Mouse (Mus musculus): ENCODE measurements at regions not wholly inside any gene's neighbourhood (a gene's known extent, or its start where the extent isn't known, plus 50 kb on each side); places are given as distances from the start of the nearest gene placed in this dataset.

DNA sequence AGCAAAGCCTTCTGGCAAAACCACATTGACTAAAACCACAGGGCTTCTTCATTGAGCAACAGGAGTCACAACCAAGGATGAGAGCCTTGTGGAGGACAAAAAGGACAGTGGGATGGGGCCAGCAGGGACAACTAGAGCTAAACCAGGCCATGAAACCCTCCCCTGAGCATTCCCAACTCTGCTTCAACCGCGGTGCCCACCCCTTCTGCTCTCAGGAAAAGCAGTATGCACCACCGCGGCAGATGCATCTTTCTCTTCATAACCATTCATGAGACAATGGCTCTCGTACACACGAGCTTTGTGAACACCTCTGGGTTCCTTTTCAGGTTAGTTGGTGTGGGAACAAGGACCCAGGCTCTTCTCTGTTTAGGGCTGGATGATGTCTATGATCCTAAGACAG, 166.0 kb upstream of the Lef1 start:
- ATAC-seq (replicated peaks; ENCODE audit: insufficient number of reproducible peaks, low FRiP score, low TSS enrichment, low read depth) (no peak), DNase-seq (ENCODE audit: low spot score) (no peak)
- Histone ChIP-seq H3K9ac (replicated peaks; ENCODE audit: low read length) (no peak overlapping the region), H3K36me3 (replicated peaks; ENCODE audit: control insufficient read depth, insufficient read depth, low read depth, low read length) (no peaks in the 10 kb centered on the region), H3K4me2 (ENCODE audit: low read depth, low read length) (no peak overlapping the region), H3K27me3 (ENCODE audit: control insufficient read depth, insufficient read depth, low read length) (no peaks in the 10 kb centered on the region), H3K9me3 (replicated peaks; ENCODE audit: control insufficient read depth, low read length) (no peaks in the 10 kb centered on the region), H3K4me3 (ENCODE audit: low read depth, low read length) (no peak overlapping the region), H3K27ac (replicated peaks; ENCODE audit: low read depth, low read length) (no peak overlapping the region), H3K4me1 (ENCODE audit: control insufficient read depth, insufficient read depth, low read length) (no peaks in the 10 kb centered on the region)
- WGBS = 91% methylated on average over 6 of the region's 6 CpGs

DNA sequence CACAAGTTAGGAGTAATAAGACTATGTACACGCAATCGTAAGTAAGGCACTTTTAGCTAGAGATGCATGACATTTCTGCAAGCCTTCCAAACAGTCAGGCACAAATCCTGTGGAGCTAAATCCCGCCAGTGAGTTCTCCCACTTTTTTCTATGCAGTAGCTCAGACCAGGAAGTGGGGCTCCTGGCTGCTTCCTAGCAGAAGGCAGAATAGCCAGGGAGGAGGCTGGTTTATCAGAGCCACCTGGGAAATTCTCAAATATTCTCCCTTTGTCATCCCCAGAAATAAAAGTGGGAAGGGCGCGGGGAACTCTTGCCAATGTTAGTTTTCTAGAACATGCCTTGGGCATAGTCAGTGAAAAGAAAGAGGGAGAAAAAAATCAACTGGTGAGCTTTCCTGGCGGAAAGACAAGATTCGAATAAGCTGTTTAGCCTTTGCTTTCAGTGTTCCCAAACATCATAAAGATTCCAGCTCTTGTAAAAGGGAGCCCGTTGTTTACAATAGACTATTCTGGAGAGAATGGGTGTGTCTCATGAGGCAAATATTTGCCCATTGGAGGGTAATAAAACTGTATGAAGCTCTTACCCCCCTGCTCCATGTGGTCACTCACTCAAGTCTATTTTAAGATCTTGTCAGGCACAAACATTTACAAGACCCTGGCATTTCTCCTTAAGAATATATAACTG, 167.2 kb upstream of the Lef1 start:
- WGBS = 82% methylated on average over 8 of the region's 8 CpGs
- H3K9me3 ChIP-seq (replicated peaks; ENCODE audit: control insufficient read depth, low read length) = no peaks in the 10 kb centered on the region
- no peak overlapping the region for H3K9ac ChIP-seq (replicated peaks; ENCODE audit: low read length)
- ATAC-seq (replicated peaks; ENCODE audit: insufficient number of reproducible peaks, low FRiP score, low TSS enrichment, low read depth) (no peak), DNase-seq (ENCODE audit: low spot score) (no peak)
- no peaks in the 10 kb centered on the region for H3K36me3 ChIP-seq (replicated peaks; ENCODE audit: control insufficient read depth, insufficient read depth, low read depth, low read length)
- H3K4me1 ChIP-seq (ENCODE audit: control insufficient read depth, insufficient read depth, low read length) = no peaks in the 10 kb centered on the region
- H3K27me3 ChIP-seq (ENCODE audit: control insufficient read depth, insufficient read depth, low read length) = no peaks in the 10 kb centered on the region
- H3K27ac ChIP-seq (replicated peaks; ENCODE audit: low read depth, low read length) = no peak overlapping the region
- H3K4me3 ChIP-seq (ENCODE audit: low read depth, low read length) = no peak overlapping the region
- no peak overlapping the region for H3K4me2 ChIP-seq (ENCODE audit: low read depth, low read length)

DNA sequence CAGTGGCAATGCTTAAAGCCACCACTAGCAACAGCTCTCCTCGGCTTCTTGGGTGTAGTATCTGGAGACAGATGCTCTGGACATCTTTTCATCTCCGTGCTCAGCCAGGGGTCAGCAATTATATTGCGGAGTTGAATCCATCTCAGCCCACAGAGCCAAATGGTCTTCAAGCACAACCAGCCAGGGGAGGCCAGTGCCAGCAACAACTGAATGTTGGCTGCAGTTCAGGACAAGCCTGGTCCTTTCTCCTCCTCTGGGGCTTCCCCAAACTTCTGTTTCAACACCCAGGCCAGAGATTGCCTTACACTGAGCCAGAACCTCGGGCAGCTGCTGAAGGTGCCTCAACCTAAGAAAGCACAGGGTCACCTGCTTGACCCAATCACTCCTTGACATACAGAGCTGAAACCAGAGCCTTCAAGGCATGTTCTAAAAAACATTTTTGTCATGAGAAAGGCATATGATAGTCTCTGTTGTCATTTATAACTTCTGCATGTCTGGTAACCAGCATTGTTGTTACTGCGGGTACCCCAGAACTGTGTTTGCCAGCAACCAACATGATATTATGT, 169.9 kb upstream of the Lef1 start:
- Histone ChIP-seq H3K4me3 (ENCODE audit: low read depth, low read length) (no peak overlapping the region), H3K27ac (replicated peaks; ENCODE audit: low read depth, low read length) (no peak overlapping the region), H3K36me3 (replicated peaks; ENCODE audit: control insufficient read depth, insufficient read depth, low read depth, low read length) (no peaks in the 10 kb centered on the region), H3K9me3 (replicated peaks; ENCODE audit: control insufficient read depth, low read length) (no peaks in the 10 kb centered on the region), H3K27me3 (ENCODE audit: control insufficient read depth, insufficient read depth, low read length) (no peaks in the 10 kb centered on the region), H3K9ac (replicated peaks; ENCODE audit: low read length) (no peak overlapping the region), H3K4me1 (ENCODE audit: control insufficient read depth, insufficient read depth, low read length) (no peaks in the 10 kb centered on the region), H3K4me2 (ENCODE audit: low read depth, low read length) (no peak overlapping the region)
- ATAC-seq (replicated peaks; ENCODE audit: insufficient number of reproducible peaks, low FRiP score, low TSS enrichment, low read depth) (no peak), DNase-seq (ENCODE audit: low spot score) (no peak)
- 86% methylated on average over 5 of the region's 5 CpGs for WGBS

DNA sequence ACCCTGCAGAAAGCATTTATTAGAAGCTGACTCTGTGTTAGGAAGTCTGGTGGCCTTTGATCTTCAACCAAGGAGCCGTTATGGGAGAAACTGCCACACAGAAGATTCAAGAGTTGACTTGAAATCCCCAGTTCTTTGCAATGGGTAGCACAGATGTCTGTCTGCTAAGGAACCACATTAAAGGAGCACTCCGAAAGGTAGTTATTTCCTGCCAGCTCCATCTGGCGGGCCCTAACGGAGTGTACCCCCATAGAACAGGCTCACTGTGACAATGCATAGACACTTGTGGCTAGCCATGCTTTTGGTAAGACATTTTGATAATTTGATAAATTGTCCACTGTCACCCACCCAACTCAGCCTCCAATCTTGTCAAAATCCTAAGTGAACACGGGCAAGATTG, 173.3 kb upstream of the Lef1 start:
- no peaks in the 10 kb centered on the region for H3K27me3 ChIP-seq (ENCODE audit: control insufficient read depth, insufficient read depth, low read length)
- no peak overlapping the region for H3K4me3 ChIP-seq (ENCODE audit: low read depth, low read length)
- H3K27ac ChIP-seq (replicated peaks; ENCODE audit: low read depth, low read length) = no peak overlapping the region
- H3K9ac ChIP-seq (replicated peaks; ENCODE audit: low read length) = no peak overlapping the region
- H3K4me2 ChIP-seq (ENCODE audit: low read depth, low read length) = no peak overlapping the region
- ATAC-seq (replicated peaks; ENCODE audit: insufficient number of reproducible peaks, low FRiP score, low TSS enrichment, low read depth) (no peak), DNase-seq (ENCODE audit: low spot score) (no peak)
- no peaks in the 10 kb centered on the region for H3K9me3 ChIP-seq (replicated peaks; ENCODE audit: control insufficient read depth, low read length)
- 78% methylated on average over 5 of the region's 5 CpGs for WGBS
- no peaks in the 10 kb centered on the region for H3K36me3 ChIP-seq (replicated peaks; ENCODE audit: control insufficient read depth, insufficient read depth, low read depth, low read length)
- H3K4me1 ChIP-seq (ENCODE audit: control insufficient read depth, insufficient read depth, low read length) = no peaks in the 10 kb centered on the region

DNA sequence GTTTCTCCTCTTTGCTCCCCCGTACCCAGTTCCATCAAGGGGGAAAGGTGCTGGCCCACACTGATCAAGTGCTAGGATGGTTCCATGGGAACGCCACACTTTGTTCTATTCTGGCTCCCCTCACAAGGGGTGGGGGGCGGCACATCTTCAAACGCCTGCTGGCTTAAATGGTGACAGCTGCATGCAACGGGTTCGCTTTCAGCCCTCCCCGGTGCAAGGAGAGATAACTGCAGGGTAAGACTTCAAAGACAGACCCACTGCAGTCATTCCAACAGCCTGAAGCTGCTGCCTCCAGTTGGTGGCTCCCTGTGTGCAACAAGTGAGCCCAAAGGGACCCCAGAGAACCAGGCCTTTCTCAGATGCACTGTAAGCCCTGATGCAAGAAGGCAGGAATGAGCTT, 173.9 kb upstream of the Lef1 start:
- no peaks in the 10 kb centered on the region for H3K27me3 ChIP-seq (ENCODE audit: control insufficient read depth, insufficient read depth, low read length)
- no peak overlapping the region for H3K9ac ChIP-seq (replicated peaks; ENCODE audit: low read length)
- H3K9me3 ChIP-seq (replicated peaks; ENCODE audit: control insufficient read depth, low read length) = no peaks in the 10 kb centered on the region
- H3K36me3 ChIP-seq (replicated peaks; ENCODE audit: control insufficient read depth, insufficient read depth, low read depth, low read length) = no peaks in the 10 kb centered on the region
- no peak overlapping the region for H3K4me2 ChIP-seq (ENCODE audit: low read depth, low read length)
- no peak overlapping the region for H3K27ac ChIP-seq (replicated peaks; ENCODE audit: low read depth, low read length)
- no peak for ATAC-seq (replicated peaks; ENCODE audit: insufficient number of reproducible peaks, low FRiP score, low TSS enrichment, low read depth)
- no peaks in the 10 kb centered on the region for H3K4me1 ChIP-seq (ENCODE audit: control insufficient read depth, insufficient read depth, low read length)
- H3K4me3 ChIP-seq (ENCODE audit: low read depth, low read length) = no peak overlapping the region
- WGBS = 30% methylated on average over 7 of the region's 7 CpGs
- DNase-seq (ENCODE audit: low spot score) = no peak

DNA sequence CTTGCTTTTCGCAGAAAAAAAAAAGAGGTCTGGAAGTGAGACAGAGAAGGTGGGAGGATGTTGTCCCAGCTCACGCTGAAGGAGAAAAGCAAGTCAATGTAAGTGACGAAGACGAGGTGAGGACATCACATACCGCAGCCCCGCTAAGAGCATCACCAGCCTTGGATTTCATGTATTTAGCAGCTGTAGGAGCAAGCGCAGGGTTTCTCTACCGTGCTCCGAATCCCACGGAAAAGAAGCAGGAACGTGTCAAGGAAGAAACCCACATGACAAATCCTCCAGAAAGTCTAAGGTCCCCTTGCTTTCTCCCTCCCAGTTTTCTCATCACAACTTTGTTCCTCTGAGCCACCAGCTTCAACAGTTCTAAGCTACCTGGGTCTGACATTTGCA, 174.3 kb upstream of the Lef1 start:
- H3K27ac ChIP-seq (replicated peaks; ENCODE audit: low read depth, low read length) = no peak overlapping the region
- 80% methylated on average over 11 of the region's 11 CpGs for WGBS
- H3K4me3 ChIP-seq (ENCODE audit: low read depth, low read length) = no peak overlapping the region
- H3K27me3 ChIP-seq (ENCODE audit: control insufficient read depth, insufficient read depth, low read length) = no peaks in the 10 kb centered on the region
- no peak overlapping the region for H3K9ac ChIP-seq (replicated peaks; ENCODE audit: low read length)
- H3K4me2 ChIP-seq (ENCODE audit: low read depth, low read length) = no peak overlapping the region
- no peaks in the 10 kb centered on the region for H3K4me1 ChIP-seq (ENCODE audit: control insufficient read depth, insufficient read depth, low read length)
- no peak for DNase-seq (ENCODE audit: low spot score)
- no peaks in the 10 kb centered on the region for H3K36me3 ChIP-seq (replicated peaks; ENCODE audit: control insufficient read depth, insufficient read depth, low read depth, low read length)
- ATAC-seq (replicated peaks; ENCODE audit: insufficient number of reproducible peaks, low FRiP score, low TSS enrichment, low read depth) = no peak
- H3K9me3 ChIP-seq (replicated peaks; ENCODE audit: control insufficient read depth, low read length) = no peaks in the 10 kb centered on the region

DNA sequence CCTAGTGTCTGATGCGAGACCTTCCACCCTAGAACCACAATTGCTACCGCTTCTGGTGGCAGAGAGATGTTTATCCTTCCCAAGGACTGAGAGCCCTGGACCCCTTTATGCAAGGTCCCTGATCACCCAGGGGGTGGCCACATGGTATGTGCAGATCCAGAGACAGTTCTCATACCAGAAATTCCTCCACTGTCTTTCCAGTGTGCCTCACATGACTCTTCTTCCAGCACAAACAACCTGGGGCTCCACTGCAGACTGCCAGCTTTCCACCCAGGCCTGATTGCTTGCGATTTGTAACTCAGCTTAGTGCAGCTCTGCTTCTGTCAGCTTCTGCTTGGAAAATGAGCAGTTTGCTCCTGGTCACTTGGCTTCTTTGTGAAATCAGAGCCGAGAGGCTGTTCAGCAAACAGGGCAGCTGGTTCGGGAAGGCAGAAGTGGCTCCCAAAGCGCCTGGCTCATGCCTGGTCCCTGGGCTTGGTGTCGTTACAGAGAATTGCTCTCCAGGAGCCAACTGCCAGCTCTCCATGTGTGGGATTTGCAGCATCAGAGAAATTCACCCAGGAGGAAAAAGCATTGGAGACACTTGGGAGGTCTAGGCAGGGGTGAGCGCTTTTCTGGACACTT, 174.9 kb upstream of the Lef1 start:
- Histone ChIP-seq H3K9ac (replicated peaks; ENCODE audit: low read length) (no peak overlapping the region; the same call in 1 of the 2 replicates), H3K36me3 (replicated peaks; ENCODE audit: control insufficient read depth, insufficient read depth, low read depth, low read length) (no peaks in the 10 kb centered on the region), H3K9me3 (replicated peaks; ENCODE audit: control insufficient read depth, low read length) (no peaks in the 10 kb centered on the region), H3K27ac (replicated peaks; ENCODE audit: low read depth, low read length) (no peak overlapping the region), H3K4me3 (ENCODE audit: low read depth, low read length) (no peak overlapping the region), H3K27me3 (ENCODE audit: control insufficient read depth, insufficient read depth, low read length) (no peaks in the 10 kb centered on the region), H3K4me1 (ENCODE audit: control insufficient read depth, insufficient read depth, low read length) (no peaks in the 10 kb centered on the region), H3K4me2 (ENCODE audit: low read depth, low read length) (no peak overlapping the region)
- 54% methylated on average over 8 of the region's 8 CpGs for WGBS
- no peak for ATAC-seq (replicated peaks; ENCODE audit: insufficient number of reproducible peaks, low FRiP score, low TSS enrichment, low read depth)
- peak; percentile 20 for DNase-seq (ENCODE audit: low spot score)

DNA sequence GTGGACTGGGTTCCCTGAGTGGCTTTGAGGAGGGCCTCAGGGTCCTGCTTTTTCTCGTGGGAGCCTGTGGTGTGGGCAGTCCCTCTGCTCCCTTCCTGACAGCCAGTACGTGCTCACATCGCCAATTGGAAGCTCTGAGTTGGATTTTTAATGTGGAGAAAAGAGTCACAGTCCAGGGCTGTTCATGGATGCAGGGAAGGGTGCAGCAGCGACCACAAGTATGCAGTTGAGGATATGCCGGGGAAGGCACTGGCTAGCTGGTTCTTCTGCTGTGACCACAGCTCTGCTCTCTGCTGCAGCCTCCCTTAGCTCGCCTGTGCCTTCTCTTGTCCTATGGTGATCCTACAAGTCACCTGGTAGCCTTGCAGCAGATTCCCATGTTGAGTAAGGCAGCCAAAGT, 177.5 kb upstream of the Lef1 start:
- no peaks in the 10 kb centered on the region for H3K9me3 ChIP-seq (replicated peaks; ENCODE audit: control insufficient read depth, low read length)
- no peaks in the 10 kb centered on the region for H3K36me3 ChIP-seq (replicated peaks; ENCODE audit: control insufficient read depth, insufficient read depth, low read depth, low read length)
- no peak overlapping the region for H3K4me3 ChIP-seq (ENCODE audit: low read depth, low read length)
- no peak overlapping the region for H3K9ac ChIP-seq (replicated peaks; ENCODE audit: low read length)
- WGBS = 67% methylated on average over 6 of the region's 6 CpGs
- no peak for DNase-seq (ENCODE audit: low spot score)
- ATAC-seq (replicated peaks; ENCODE audit: insufficient number of reproducible peaks, low FRiP score, low TSS enrichment, low read depth) = no peak
- H3K4me2 ChIP-seq (ENCODE audit: low read depth, low read length) = no peak overlapping the region
- no peaks in the 10 kb centered on the region for H3K4me1 ChIP-seq (ENCODE audit: control insufficient read depth, insufficient read depth, low read length)
- no peak overlapping the region for H3K27ac ChIP-seq (replicated peaks; ENCODE audit: low read depth, low read length)
- no peaks in the 10 kb centered on the region for H3K27me3 ChIP-seq (ENCODE audit: control insufficient read depth, insufficient read depth, low read length)
